Mouse (Mus musculus) midbrain, embryonic 16.5 days (tissue): Measurements from ENCODE around the gene Dhrs7b. TPM values are rescaled to one million over a fixed set of nuclear protein-coding genes. Genes with fewer than 3 reads are reported as not detected.
"Not testable (repeated sequence)": the region's sequence is repeated elsewhere in the genome, so short reads cannot be mapped to it uniquely, and the experiment has no call there.

Experiments
- ATAC-seq: fragments of 200-750 bp; cut with Nextera tagmentation; 2 replicates; pipeline ENCODE4 v1.8.0; 2017; ENCODE audit warnings: moderate TSS enrichment
- H3K27ac ChIP-seq: fragments of 300-500 bp; sonication (generic); 2 replicates; pipeline ENCODE4 v1.5.1; 2014; ENCODE audit warnings: mild to moderate bottlenecking, low read length, mixed read lengths
- H3K27me3 ChIP-seq: fragments of 300-500 bp; sonication (generic); 2 replicates; pipeline ENCODE4 v1.6.1; 2014; ENCODE audit warnings: low read depth, low read length, mixed read lengths; ENCODE audit not compliant: control insufficient read depth, insufficient read depth
- H3K36me3 ChIP-seq: fragments of 300-500 bp; sonication (generic); 2 replicates; pipeline ENCODE4 v1.6.1; 2014; ENCODE audit warnings: mild to moderate bottlenecking, low read length, moderate library complexity, mixed read lengths; ENCODE audit not compliant: control insufficient read depth, insufficient read depth
- H3K4me1 ChIP-seq: fragments of 300-500 bp; sonication (generic); 2 replicates; pipeline ENCODE4 v1.6.1; 2014; ENCODE audit warnings: mild to moderate bottlenecking, low read length, mixed read lengths; ENCODE audit not compliant: control insufficient read depth, insufficient read depth
- H3K4me2 ChIP-seq: fragments of 300-500 bp; sonication (generic); 2 replicates; pipeline ENCODE4 v1.6.1; 2014; ENCODE audit warnings: mild to moderate bottlenecking, low read length, mixed read lengths
- H3K4me3 ChIP-seq: fragments of 300-500 bp; sonication (generic); 2 replicates; pipeline ENCODE4 v1.5.1; 2014; ENCODE audit warnings: low read depth, mild to moderate bottlenecking, low read length, moderate library complexity, mixed read lengths
- H3K9ac ChIP-seq: fragments of 300-500 bp; sonication (generic); 2 replicates; pipeline ENCODE4 v1.6.1; 2014; ENCODE audit warnings: low read depth, low read length, mixed read lengths
- H3K9me3 ChIP-seq: fragments of 300-500 bp; sonication (generic); replicated peaks from 2 replicates; pipeline ENCODE4 v1.6.1; 2014; ENCODE audit warnings: mild to moderate bottlenecking, low read length, mixed read lengths; ENCODE audit not compliant: control insufficient read depth, poor library complexity, severe bottlenecking
- WGBS: fragments of 180-500 bp; shearing (Covaris S2); extraction: QIAGEN DNeasy Blood & Tissue Kit; methylation state at CpG from one replicate; pipeline ENCODE4 v1.1.7; 2014; 5-methylcytosine and 5-hydroxymethylcytosine counted together
- polyA plus RNA-seq: library from polyadenylated mRNA; unstranded; fragments of >200 nt; fragmentation: Nextera tagmentation; extraction: Ambion mirVana; gene quantifications from 2 replicates; pipeline ENCODE4 v1.2.1, GENCODE M21; 2015

Dhrs7b gene
- polyA plus RNA-seq, 1 experiment from 2014 or later, result 33.5 TPM

- H3K27me3 ChIP-seq, result no peaks in the 10 kb centered on the region
- H3K9ac ChIP-seq, result no peak overlapping the region
- H3K36me3 ChIP-seq, result no peaks in the 10 kb centered on the region
- peak overlapping the region; percentile 88 for H3K4me2 ChIP-seq
- no peaks in the 10 kb centered on the region; the same call in 1 of the 2 replicates for H3K4me1 ChIP-seq
- H3K27ac ChIP-seq, result no peak overlapping the region
- peak overlapping the region; percentile 46 for H3K4me3 ChIP-seq
- 20% methylated on average over 14 of the region's 14 CpGs for WGBS
- H3K9me3 ChIP-seq, result no peaks in the 10 kb centered on the region
- no peak for ATAC-seq
Observed at GRCm38 (mm10) chr11:60810046-60810965, 20.1 kb upstream of the Dhrs7b start.

GRCm38 (mm10) chr11:60811054-60811460 is 19.4 kb upstream of the Dhrs7b start:
- Histone ChIP-seq H3K27me3 (no peaks in the 10 kb centered on the region), H3K9ac (no peak overlapping the region), H3K4me1 (no peaks in the 10 kb centered on the region; the same call in 1 of the 2 replicates), H3K9me3 (no peaks in the 10 kb centered on the region), H3K36me3 (no peaks in the 10 kb centered on the region), H3K27ac (no peak overlapping the region), H3K4me3 (peak overlapping the region; percentile 46), H3K4me2 (peak overlapping the region; percentile 88)
- under 1% methylated on average over 26 of the region's 29 CpGs for WGBS
- ATAC-seq, result peak; percentile 99

GRCm38 (mm10) chr11:60811618-60812017 is 18.8 kb upstream of the Dhrs7b start, which contains the start of gene Shmt1:
TSS of gene Shmt1 (minus strand) at chr11:60811718.
- H3K9ac ChIP-seq, ATAC-seq: not testable (repeated sequence)

GRCm38 (mm10) chr11:60816398-60816797 is 14.0 kb upstream of the Dhrs7b start:
- no peak for ATAC-seq
- Histone ChIP-seq H3K4me1 (no peaks in the 10 kb centered on the region), H3K36me3 (no peaks in the 10 kb centered on the region), H3K9ac (no peak overlapping the region), H3K9me3 (no peaks in the 10 kb centered on the region), H3K27me3 (no peaks in the 10 kb centered on the region), H3K4me2 (no peak overlapping the region), H3K27ac (no peak overlapping the region), H3K4me3 (no peak overlapping the region)
- 69% methylated on average over 5 of the region's 5 CpGs for WGBS

More at GRCm38 (mm10) chr11:60811618-60812017, 18.8 kb upstream of the Dhrs7b start, which contains the start of gene Shmt1:
- H3K36me3 ChIP-seq, H3K27ac ChIP-seq, H3K4me1 ChIP-seq, H3K9me3 ChIP-seq, H3K27me3 ChIP-seq: not testable (repeated sequence)
- H3K4me3 ChIP-seq, result peak within 1 kb of the TSS; percentile 46
- 25% methylated on average over 6 of the region's 6 CpGs for WGBS
- peak within 1 kb of the TSS; percentile 88 for H3K4me2 ChIP-seq

- no peak for ATAC-seq
- Histone ChIP-seq H3K27me3 (no peaks in the 10 kb centered on the region), H3K27ac (no peak overlapping the region), H3K4me2 (no peak overlapping the region), H3K4me1 (no peaks in the 10 kb centered on the region), H3K36me3 (no peaks in the 10 kb centered on the region), H3K9ac (no peak overlapping the region), H3K4me3 (no peak overlapping the region), H3K9me3 (no peaks in the 10 kb centered on the region)
- WGBS, result 73% methylated on average over 2 of the region's 2 CpGs
Observed at GRCm38 (mm10) chr11:60823771-60824170, 6.7 kb upstream of the Dhrs7b start.

GRCm38 (mm10) chr11:60825191-60825590 is 5.2 kb upstream of the Dhrs7b start:
- no peak overlapping the region for H3K4me3 ChIP-seq
- H3K36me3 ChIP-seq, result no peaks in the 10 kb centered on the region
- no peak overlapping the region for H3K27ac ChIP-seq
- no peaks in the 10 kb centered on the region for H3K9me3 ChIP-seq
- H3K27me3 ChIP-seq, result no peaks in the 10 kb centered on the region
- no peaks in the 10 kb centered on the region for H3K4me1 ChIP-seq
- 90% methylated on average over 3 of the region's 3 CpGs for WGBS
- no peak for ATAC-seq
- no peak overlapping the region for H3K4me2 ChIP-seq
- H3K9ac ChIP-seq, result no peak overlapping the region

- H3K27me3 ChIP-seq, result no peaks in the 10 kb centered on the region
- ATAC-seq, result no peak
- H3K4me1 ChIP-seq, result peaks cover 6% of the 10 kb centered on the region
- no peak overlapping the region for H3K4me2 ChIP-seq
- H3K9me3 ChIP-seq, result no peaks in the 10 kb centered on the region
- no peaks in the 10 kb centered on the region for H3K36me3 ChIP-seq
- H3K9ac ChIP-seq, result no peak overlapping the region
- H3K4me3 ChIP-seq, result no peak overlapping the region
- 19% methylated on average over 1 of the region's 1 CpGs for WGBS
- no peak overlapping the region for H3K27ac ChIP-seq
Observed at GRCm38 (mm10) chr11:60826700-60827099, 3.7 kb upstream of the Dhrs7b start.

- H3K27me3 ChIP-seq, result no peaks in the 10 kb centered on the region
- peaks cover 6% of the 10 kb centered on the region for H3K4me1 ChIP-seq
- WGBS, result 14% methylated on average over 4 of the region's 4 CpGs
- H3K4me3 ChIP-seq, result no peak overlapping the region
- no peak overlapping the region for H3K4me2 ChIP-seq
- H3K27ac ChIP-seq, result no peak overlapping the region
- H3K9me3 ChIP-seq, result no peaks in the 10 kb centered on the region
- no peak for ATAC-seq
- H3K9ac ChIP-seq, result no peak overlapping the region
- H3K36me3 ChIP-seq, result no peaks in the 10 kb centered on the region
Observed at GRCm38 (mm10) chr11:60827241-60827945, 3.0 kb upstream of the Dhrs7b start.

- Histone ChIP-seq H3K4me3 (no peak overlapping the region), H3K36me3 (no peaks in the 10 kb centered on the region), H3K4me1 (peaks cover 6% of the 10 kb centered on the region), H3K9me3 (no peaks in the 10 kb centered on the region), H3K27me3 (no peaks in the 10 kb centered on the region), H3K9ac (no peak overlapping the region), H3K27ac (no peak overlapping the region), H3K4me2 (no peak overlapping the region)
- ATAC-seq, result no peak
- WGBS, result 34% methylated on average over 2 of the region's 2 CpGs
Observed at GRCm38 (mm10) chr11:60828903-60829302, 1.5 kb upstream of the Dhrs7b start.
